Mouse (Mus musculus) thymus, postnatal 14 days (tissue): ENCODE data around the gene Hmgb1.

ENCODE experiments used
- DNase-seq: peaks from one replicate; pipeline ENCODE4 v3.0.0; 2021

The Hmgb1 gene

GRCm38 (mm10) chr5:149016261-149016660 lies 168.0 kb downstream of the Hmgb1 start:
- DNase-seq: no peak

- DNase-seq: peak; percentile 45
Observed at GRCm38 (mm10) chr5:149015335-149016201, 168.7 kb downstream of the Hmgb1 start.

- no peak for DNase-seq
Observed at GRCm38 (mm10) chr5:149014600-149015268, 169.6 kb downstream of the Hmgb1 start.

DNA sequence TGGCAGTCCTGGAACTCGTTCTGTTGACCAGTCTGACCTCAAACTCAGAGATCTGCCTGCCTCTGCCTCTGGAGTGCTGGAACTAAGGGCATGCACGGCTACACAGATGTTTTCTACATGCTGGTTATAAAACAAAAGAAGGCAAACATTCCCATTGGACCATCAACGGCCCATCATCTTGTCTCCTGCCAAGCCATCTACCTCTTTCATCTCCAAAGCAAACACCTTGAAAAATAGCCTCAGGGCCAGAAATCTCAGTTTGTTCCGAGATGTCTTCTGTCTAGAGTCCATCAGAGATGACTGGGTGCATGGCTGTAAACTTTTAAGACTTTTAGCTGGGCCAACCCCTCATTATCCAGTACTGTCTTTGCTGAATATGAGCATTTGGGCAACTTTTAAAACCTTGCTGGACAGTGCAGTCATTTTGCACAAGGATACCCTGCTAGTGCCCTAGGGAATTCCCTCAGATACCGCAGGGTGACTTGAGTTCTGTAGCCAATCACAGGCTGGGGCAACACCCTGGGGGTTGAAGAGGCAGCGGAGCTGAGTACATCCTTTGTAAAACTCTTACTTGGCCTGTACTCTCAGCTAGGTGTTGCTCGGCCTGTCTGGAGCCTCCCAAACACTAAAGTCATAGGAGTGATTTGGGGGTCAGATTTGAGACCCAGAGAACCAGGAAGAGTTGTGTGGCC lies 170.3 kb downstream of the Hmgb1 start:
- no peak for DNase-seq

DNA sequence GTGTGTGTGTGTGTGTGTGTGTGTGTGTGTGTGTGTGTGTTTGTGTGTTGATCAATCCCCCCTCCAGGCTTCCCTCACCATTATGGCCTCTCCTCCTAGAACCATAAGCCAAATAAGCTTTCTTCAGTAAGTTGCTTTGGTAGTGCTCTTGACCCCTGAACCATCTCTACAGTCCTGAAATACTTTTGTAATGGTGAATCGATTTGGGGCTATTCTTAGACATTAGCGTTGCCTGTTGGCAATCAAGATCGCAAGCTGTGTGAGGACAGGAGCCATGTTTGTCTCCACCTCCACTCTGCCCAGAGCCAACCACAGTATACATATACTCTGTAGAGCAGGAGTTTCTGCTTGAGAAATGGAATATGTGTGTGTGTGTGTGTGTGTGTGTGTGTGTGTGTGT lies 175.2 kb downstream of the Hmgb1 start:
- DNase-seq: no peak

DNA sequence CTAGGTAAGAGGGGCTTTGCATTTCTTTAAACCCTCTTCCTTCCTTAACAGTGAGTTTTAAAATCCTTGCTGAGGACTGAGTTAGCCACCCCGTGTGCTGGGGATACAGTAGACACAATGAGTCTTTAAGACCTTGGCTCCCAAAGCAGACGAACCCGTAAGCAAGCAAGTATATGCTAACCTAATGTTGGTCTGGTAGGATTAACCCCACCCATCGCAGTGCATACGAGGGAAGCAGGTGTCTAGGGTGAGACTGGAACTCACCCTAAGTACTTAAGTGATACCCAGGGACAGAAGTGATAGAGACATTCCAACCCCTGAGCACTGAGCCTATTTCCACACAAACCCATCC lies 177.0 kb downstream of the Hmgb1 start:
- DNase-seq: peak; percentile 45

GRCm38 (mm10) chr5:149006362-149007294 lies 177.7 kb downstream of the Hmgb1 start:
- DNase-seq: peak; percentile 97

DNA sequence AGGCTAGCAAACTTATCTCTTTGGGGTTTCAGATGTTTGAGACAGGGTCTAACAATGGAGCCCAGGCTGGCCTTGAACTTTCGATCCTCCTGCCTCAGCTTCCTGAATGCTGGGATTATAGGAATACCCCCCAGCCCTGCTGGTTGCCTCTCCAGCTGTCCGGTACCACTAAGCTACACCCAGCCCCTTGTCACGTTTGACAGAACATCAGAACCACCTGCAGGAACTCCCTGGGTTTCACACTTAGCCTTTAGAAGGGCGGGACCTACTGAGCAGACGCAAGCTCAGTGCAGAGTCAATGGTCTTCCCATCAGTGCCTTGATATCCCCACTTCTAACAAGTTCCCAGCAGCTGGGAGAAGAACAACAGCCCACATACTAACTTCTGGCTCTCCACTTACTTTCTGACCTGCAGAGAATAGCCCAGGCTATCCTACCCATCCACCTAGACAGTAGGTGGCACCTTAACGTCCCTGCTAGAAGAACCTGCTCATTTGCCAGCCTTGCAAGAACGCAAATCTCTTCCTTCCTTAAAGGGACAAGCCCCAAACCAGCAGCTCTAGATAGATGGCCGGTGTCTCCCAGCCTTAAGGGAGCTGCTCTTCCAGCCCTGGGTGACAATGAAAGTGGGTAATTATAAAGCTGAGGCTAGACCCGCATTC lies 178.5 kb downstream of the Hmgb1 start:
- peak; percentile 31 for DNase-seq

DNA sequence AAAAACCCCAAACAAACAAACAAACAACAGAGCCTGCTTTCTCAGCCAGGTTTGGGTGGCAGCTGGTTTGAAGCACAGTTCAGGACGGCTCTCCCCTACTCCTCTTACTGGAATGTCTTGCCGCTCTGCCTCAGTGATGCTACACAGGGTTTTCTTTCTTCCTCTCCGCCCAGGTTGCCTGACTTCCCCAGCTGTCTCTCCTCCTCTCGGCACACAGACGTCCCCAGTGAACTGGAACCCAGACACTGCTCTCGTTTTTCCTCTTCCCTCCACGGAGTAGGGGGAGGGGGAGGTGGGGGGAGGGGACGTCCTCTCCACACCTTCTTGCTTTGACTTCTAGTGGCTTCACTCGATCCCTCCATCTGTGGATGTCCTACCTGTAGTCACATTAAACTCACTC lies 179.2 kb downstream of the Hmgb1 start:
- DNase-seq: peak; percentile 59

DNA sequence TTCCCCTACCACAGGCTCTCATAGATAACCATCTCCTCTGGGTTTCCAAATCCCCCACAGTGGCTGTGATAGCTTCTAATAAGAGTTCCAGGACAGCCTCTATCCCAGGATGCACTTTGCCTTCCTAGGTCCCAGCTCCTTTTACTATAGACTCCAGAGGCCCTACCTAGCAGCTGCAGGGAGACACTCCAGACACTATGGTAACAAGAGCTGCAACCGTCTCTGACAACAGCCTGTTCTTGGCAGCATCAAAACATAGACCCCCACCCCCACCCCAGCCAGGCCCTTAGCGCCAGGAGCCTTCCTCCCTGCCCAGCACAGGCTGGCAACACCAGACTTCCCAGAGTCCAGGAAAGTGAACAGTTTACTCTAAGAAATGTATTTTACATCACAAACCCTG lies 181.2 kb downstream of the Hmgb1 start:
- DNase-seq: no peak

- no peak for DNase-seq
Observed at GRCm38 (mm10) chr5:149002803-149003115, 181.5 kb downstream of the Hmgb1 start.

GRCm38 (mm10) chr5:149002034-149002802 lies 182.1 kb downstream of the Hmgb1 start:
- DNase-seq: no peak

GRCm38 (mm10) chr5:148999802-149000201 lies 184.5 kb downstream of the Hmgb1 start:
- peak; percentile 40 for DNase-seq

GRCm38 (mm10) chr5:148998512-148998911 lies 185.8 kb downstream of the Hmgb1 start:
- DNase-seq: no peak

DNA sequence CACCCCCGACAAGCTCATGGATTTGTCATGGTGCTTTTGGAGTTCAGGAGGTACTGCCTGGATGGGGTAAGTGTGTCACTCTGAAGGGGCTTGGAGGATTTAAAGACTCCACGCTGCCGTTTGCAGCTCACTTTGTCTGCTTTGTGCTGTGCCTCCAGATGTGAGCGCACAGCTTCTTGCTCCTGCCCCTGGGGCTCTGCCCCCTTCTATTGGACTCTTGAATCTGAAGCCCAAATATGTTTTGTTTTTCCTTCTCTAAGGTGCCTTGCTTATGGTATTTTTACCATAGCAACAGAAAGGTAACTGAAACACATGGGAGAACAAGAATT lies 187.6 kb downstream of the Hmgb1 start:
- DNase-seq: peak; percentile 51
